Mouse (Mus musculus): Measurements from ENCODE around the gene Elmo1. TPM values are rescaled to one million over a fixed set of nuclear protein-coding genes. Genes with fewer than 3 reads are reported as not detected.
A peak's percentile ranks its signal among the peaks of the same experiment; 100 is the strongest.

The Elmo1 gene
- polyA plus RNA-seq, 1 experiment from 2014 or later = 3.1 TPM

GRCm38 (mm10) chr13:20109987-20110680 lies 19.7 kb downstream of the Elmo1 start:
- WGBS (ENCODE audit: insufficient replicate concordance) = 62% methylated on average over 11 of the region's 11 CpGs
- H3K9me3 ChIP-seq (replicated peaks) = no peaks in the 10 kb centered on the region
- ATAC-seq (ENCODE audit: low read depth) (no peak), DNase-seq (no peak)
- no peak overlapping the region for H3K9ac ChIP-seq
- H3K27ac ChIP-seq = no peak overlapping the region
- H3K4me1 ChIP-seq (replicated peaks) = peaks cover 12% of the 10 kb centered on the region
- H3K36me3 ChIP-seq = no peaks in the 10 kb centered on the region
- no peak overlapping the region for H3K4me2 ChIP-seq
- H3K27me3 ChIP-seq = peaks cover 8% of the 10 kb centered on the region; the same call in 1 of the 2 replicates
- no peak overlapping the region for H3K4me3 ChIP-seq (replicated peaks)

DNA sequence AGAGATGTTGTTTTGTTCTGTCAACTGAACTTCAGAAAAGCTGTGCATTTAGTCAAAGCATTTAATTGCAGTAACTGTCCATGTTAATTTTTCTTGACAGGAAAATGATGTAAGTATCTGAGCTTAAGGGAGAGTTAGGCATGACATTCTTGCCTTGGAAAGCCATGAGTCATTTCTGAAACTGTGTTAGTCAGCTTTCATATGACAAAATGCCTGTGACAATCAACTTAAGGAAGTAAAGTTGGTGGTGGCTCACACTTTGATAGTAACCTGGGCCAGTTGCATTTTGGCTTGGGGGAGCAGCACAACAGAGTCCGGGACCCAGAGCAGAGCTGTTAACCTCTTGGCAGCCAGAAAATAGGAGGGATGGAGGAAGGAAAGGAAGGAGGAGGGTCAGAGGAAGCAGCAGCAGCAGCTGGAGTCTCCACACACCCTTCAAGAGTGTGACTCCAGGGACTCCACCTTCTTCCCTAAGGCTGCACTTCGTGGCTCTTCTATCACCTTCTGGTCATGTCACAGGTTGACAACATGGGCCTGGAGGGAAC lies 20.9 kb downstream of the Elmo1 start:
- Histone ChIP-seq H3K9me3 (replicated peaks) (no peaks in the 10 kb centered on the region), H3K9ac (no peak overlapping the region), H3K36me3 (no peaks in the 10 kb centered on the region), H3K4me1 (replicated peaks) (peaks cover 24% of the 10 kb centered on the region), H3K4me2 (no peak overlapping the region), H3K4me3 (replicated peaks) (no peak overlapping the region), H3K27me3 (peaks cover 13% of the 10 kb centered on the region), H3K27ac (no peak overlapping the region)
- ATAC-seq (ENCODE audit: low read depth) (no peak), DNase-seq (no peak)
- 29% methylated on average over 2 of the region's 2 CpGs for WGBS (ENCODE audit: insufficient replicate concordance)

- DNase-seq = no peak
- Histone ChIP-seq H3K27me3 (peaks cover 13% of the 10 kb centered on the region), H3K27ac (no peak overlapping the region), H3K4me3 (replicated peaks) (no peak overlapping the region), H3K9me3 (replicated peaks) (no peaks in the 10 kb centered on the region), H3K9ac (no peak overlapping the region), H3K36me3 (no peaks in the 10 kb centered on the region), H3K4me2 (no peak overlapping the region), H3K4me1 (replicated peaks) (peaks cover 32% of the 10 kb centered on the region)
- ATAC-seq (ENCODE audit: low read depth) = no peak
- WGBS (ENCODE audit: insufficient replicate concordance) = 47% methylated on average over 9 of the region's 9 CpGs
These were observed 24.9 kb downstream of the Elmo1 start for GRCm38 (mm10) chr13:20115131-20115907.

DNA sequence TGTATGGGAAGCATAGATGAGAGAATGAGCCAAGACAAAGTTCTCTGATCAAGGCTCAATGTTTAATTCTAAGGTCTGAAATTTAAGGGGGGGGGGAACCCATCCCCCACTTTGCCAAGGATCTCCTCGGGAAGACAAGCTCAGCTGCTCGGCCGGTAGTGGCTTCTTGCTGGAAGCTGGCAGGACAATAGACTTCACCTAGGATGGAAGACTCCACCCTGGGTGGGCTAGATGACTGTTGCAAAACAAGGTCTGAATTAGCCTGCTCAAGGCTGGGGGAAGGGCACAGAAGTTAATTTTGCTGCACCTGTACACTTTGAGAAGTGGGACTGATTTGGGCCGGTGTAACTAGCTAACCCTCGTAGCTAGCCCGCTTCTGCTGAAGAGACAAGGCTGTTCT lies 25.6 kb downstream of the Elmo1 start:
- no peaks in the 10 kb centered on the region for H3K9me3 ChIP-seq (replicated peaks)
- no peak overlapping the region for H3K4me2 ChIP-seq
- ATAC-seq (ENCODE audit: low read depth) (no peak), DNase-seq (no peak)
- H3K27ac ChIP-seq = no peak overlapping the region
- H3K27me3 ChIP-seq = peaks cover 13% of the 10 kb centered on the region
- H3K36me3 ChIP-seq = no peaks in the 10 kb centered on the region
- whole genome bisulfite sequencing (ENCODE audit: insufficient replicate concordance) = 62% methylated on average over 6 of the region's 6 CpGs
- H3K4me1 ChIP-seq (replicated peaks) = peaks cover 37% of the 10 kb centered on the region
- no peak overlapping the region for H3K4me3 ChIP-seq (replicated peaks)
- H3K9ac ChIP-seq = no peak overlapping the region

DNA sequence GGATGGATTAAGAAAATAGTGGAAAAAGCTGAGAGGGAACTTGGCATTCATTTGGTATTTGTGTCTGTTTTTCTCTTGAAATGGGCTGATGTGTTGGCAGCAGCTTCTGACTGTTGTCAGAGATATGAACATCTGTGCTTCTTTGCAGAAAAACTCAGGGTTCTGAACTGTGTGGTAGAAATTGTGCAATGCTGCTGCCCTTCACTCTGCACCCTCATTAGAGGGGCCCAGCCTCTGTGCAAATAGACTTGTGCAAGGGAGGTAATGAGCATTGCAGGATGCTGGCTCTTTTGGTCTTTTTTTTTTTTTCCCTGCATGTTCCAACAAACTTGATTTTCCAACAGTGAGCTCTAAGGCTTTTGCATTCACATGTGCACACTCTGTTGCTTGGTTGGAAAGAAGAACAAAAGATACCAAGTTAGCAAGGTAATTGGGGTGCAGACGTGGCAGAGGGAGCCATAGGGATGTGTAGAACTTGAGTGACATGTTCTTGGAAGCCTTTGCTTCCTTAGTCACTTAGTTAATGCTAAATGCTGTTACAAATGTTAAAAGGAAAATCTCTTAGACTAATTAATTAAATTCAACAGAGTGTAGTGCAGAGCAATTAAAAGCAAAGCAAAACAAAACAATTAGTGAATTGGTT lies 26.6 kb downstream of the Elmo1 start:
- Histone ChIP-seq H3K4me3 (replicated peaks) (no peak overlapping the region), H3K9me3 (replicated peaks) (no peaks in the 10 kb centered on the region), H3K27me3 (peaks cover 13% of the 10 kb centered on the region), H3K27ac (no peak overlapping the region; the same call in 1 of the 2 replicates), H3K9ac (no peak overlapping the region), H3K36me3 (no peaks in the 10 kb centered on the region), H3K4me1 (replicated peaks) (peaks cover 36% of the 10 kb centered on the region), H3K4me2 (no peak overlapping the region)
- DNase-seq (no peak), ATAC-seq (ENCODE audit: low read depth) (peak; percentile 60)
- WGBS (ENCODE audit: insufficient replicate concordance) = 32% methylated on average over 1 of the region's 1 CpGs

DNA sequence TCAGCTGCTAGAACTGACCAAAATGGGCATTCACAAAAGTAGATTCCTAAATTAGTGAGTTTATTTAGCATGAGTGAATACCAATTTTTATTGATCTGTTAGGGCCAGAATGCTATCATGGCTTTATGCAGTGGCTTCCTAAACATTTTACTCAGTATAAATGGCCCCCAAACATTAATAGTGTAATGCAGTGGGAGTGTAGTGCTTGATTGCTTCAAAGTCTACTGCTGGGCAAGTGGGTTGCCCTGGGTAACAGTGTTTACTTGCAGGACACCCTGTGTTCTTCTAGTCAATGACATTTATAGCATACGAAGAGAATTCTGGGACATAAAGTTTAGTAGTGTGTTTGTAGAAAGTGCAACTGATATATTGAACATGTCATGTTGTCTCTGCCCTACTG lies 27.3 kb downstream of the Elmo1 start:
- DNase-seq = no peak
- no peak overlapping the region for H3K4me2 ChIP-seq
- no peaks in the 10 kb centered on the region for H3K36me3 ChIP-seq
- H3K4me1 ChIP-seq (replicated peaks) = peaks cover 31% of the 10 kb centered on the region
- 55% methylated on average over 1 of the region's 1 CpGs for WGBS (ENCODE audit: insufficient replicate concordance)
- no peaks in the 10 kb centered on the region for H3K9me3 ChIP-seq (replicated peaks)
- H3K27me3 ChIP-seq = peaks cover 11% of the 10 kb centered on the region
- H3K4me3 ChIP-seq (replicated peaks) = no peak overlapping the region
- no peak for ATAC-seq (ENCODE audit: low read depth)
- H3K27ac ChIP-seq = no peak overlapping the region
- no peak overlapping the region for H3K9ac ChIP-seq

DNA sequence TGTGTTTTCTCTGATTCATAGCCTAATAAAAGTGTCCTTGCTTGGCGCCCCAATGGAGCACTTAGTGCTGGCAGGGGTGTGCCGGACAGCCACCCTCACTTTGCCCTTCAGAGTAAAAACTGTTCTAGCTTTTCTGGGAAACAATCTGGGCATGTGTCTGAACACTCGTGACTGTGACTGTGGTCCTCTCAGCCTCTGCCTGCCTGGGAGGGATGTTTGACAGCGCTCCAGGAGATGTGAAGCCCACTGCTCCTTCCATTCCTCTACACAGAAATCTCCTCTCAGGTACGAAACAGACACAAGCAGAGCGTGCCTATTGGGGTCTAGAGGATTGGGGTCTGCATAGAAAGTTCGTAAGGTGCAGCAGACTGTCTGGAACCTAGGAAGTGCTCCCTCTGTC lies 28.5 kb downstream of the Elmo1 start:
- Histone ChIP-seq H3K27ac (no peak overlapping the region), H3K4me2 (no peak overlapping the region), H3K36me3 (no peaks in the 10 kb centered on the region), H3K4me3 (replicated peaks) (no peak overlapping the region), H3K4me1 (replicated peaks) (peaks cover 31% of the 10 kb centered on the region), H3K9me3 (replicated peaks) (no peaks in the 10 kb centered on the region), H3K27me3 (peaks cover 11% of the 10 kb centered on the region), H3K9ac (no peak overlapping the region; the same call in 1 of the 2 replicates)
- DNase-seq (no peak), ATAC-seq (ENCODE audit: low read depth) (no peak)
- 64% methylated on average over 7 of the region's 7 CpGs for WGBS (ENCODE audit: insufficient replicate concordance)

- Histone ChIP-seq H3K27ac (0 out of 2 replicates have a peak overlapping the region, but pooled peaks have one; percentile 7), H3K9ac (no peak overlapping the region; the same call in 1 of the 2 replicates), H3K9me3 (replicated peaks) (no peaks in the 10 kb centered on the region), H3K4me2 (no peak overlapping the region), H3K4me1 (replicated peaks) (peaks cover 26% of the 10 kb centered on the region), H3K36me3 (no peaks in the 10 kb centered on the region), H3K4me3 (replicated peaks) (no peak overlapping the region), H3K27me3 (peaks cover 4% of the 10 kb centered on the region)
- ATAC-seq (ENCODE audit: low read depth) (peak; percentile 25; the same call in 1 of the 2 replicates), DNase-seq (no peak)
- 29% methylated on average over 5 of the region's 5 CpGs for WGBS (ENCODE audit: insufficient replicate concordance)
These were observed 30.3 kb downstream of the Elmo1 start for GRCm38 (mm10) chr13:20120723-20121122.

GRCm38 (mm10) chr13:20121385-20122043 lies 31.1 kb downstream of the Elmo1 start:
- Histone ChIP-seq H3K27me3 (no peaks in the 10 kb centered on the region), H3K4me3 (replicated peaks) (no peak overlapping the region), H3K27ac (no peak overlapping the region), H3K36me3 (no peaks in the 10 kb centered on the region), H3K4me1 (replicated peaks) (peaks cover 24% of the 10 kb centered on the region), H3K4me2 (no peak overlapping the region), H3K9ac (no peak overlapping the region), H3K9me3 (replicated peaks) (no peaks in the 10 kb centered on the region)
- ATAC-seq (ENCODE audit: low read depth) (no peak), DNase-seq (no peak)
- WGBS (ENCODE audit: insufficient replicate concordance) = 64% methylated on average over 8 of the region's 8 CpGs

DNA sequence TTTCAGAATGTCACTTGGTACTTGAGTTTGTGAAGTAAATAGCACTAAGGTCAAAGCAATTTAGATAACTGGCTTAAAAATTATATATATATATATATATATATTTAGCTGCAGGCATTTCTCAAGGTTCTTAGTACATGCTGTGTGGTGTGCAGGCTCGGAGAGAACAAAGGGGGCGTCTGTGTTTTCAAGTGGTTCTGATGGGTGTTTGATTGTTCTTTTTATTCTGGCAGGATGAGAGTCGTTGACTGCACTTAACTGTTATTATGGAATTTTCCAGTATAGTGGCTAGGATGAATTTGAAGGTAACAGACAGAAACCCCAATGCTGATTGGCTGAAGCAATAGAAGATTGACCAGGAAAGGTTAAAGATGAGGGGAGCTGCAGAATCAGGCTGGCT lies 33.6 kb downstream of the Elmo1 start:
- 59% methylated on average over 3 of the region's 3 CpGs for WGBS (ENCODE audit: insufficient replicate concordance)
- ATAC-seq (ENCODE audit: low read depth) = no peak
- H3K27me3 ChIP-seq = no peaks in the 10 kb centered on the region

DNA sequence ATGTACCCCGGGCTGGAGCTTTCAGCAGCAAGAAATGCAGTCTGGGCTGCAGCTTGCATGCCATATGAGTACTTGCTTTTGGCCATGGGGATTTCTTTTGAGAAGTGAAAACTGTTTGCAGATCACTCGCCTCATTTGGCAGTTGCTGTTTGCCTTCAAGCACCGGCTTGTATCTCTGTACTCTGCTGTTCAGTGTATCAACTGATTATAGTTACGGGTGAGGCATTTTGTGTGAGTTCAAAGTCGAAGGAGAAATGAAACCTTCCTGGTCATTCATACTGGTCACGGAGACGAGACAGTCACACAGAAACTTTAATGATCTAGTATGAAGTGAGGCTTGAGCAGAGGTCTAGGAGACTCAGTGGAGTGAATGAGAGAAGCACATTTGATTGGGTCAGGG lies 34.6 kb downstream of the Elmo1 start:
- 55% methylated on average over 7 of the region's 7 CpGs for WGBS (ENCODE audit: insufficient replicate concordance)
- H3K27ac ChIP-seq = no peak overlapping the region
- no peak for ATAC-seq (ENCODE audit: low read depth)

More for the DNA sequence above, 33.6 kb downstream of the Elmo1 start:
- Histone ChIP-seq H3K4me2 (no peak overlapping the region), H3K4me1 (replicated peaks) (peaks cover 36% of the 10 kb centered on the region), H3K4me3 (replicated peaks) (no peak overlapping the region), H3K27ac (no peak overlapping the region), H3K9ac (no peak overlapping the region), H3K9me3 (replicated peaks) (no peaks in the 10 kb centered on the region), H3K36me3 (no peaks in the 10 kb centered on the region)
- no peak for DNase-seq

More for the DNA sequence above, 34.6 kb downstream of the Elmo1 start:
- H3K4me1 ChIP-seq (replicated peaks) = peaks cover 46% of the 10 kb centered on the region
- H3K9me3 ChIP-seq (replicated peaks) = no peaks in the 10 kb centered on the region
- H3K4me2 ChIP-seq = no peak overlapping the region
- no peak overlapping the region for H3K4me3 ChIP-seq (replicated peaks)
- H3K27me3 ChIP-seq = no peaks in the 10 kb centered on the region
- H3K9ac ChIP-seq = no peak overlapping the region
- no peaks in the 10 kb centered on the region for H3K36me3 ChIP-seq
- no peak for DNase-seq

Data from liver, embryonic 13.5 days (tissue).